Mouse (Mus musculus) testis, adult 2 months (tissue): ENCODE measurements around the gene Bloc1s6.

Source experiments
- CTCF ChIP-seq: fragments of 200-500 bp; IDR thresholded peaks from 2 replicates; pipeline ENCODE4 v1.5.1; 2012; ENCODE audit warnings: low read depth, mild to moderate bottlenecking, inconsistent platforms, low read length, moderate library complexity; ENCODE audit not compliant: control insufficient read depth, insufficient read depth, insufficient replicate concordance
- POLR2A ChIP-seq: fragments of 200-500 bp; IDR thresholded peaks from 2 replicates; pipeline ENCODE4 v1.6.1; 2012; ENCODE audit warnings: low read depth, mild to moderate bottlenecking, inconsistent platforms, low read length, moderate library complexity; ENCODE audit not compliant: control insufficient read depth

- TF ChIP-seq CTCF (no peak), POLR2A (no peak)
These were observed 51.0 kb downstream of the Bloc1s6 start for GRCm38 (mm10) chr2:122789311-122789710.
